Mouse (Mus musculus): Measurements from ENCODE around the gene Cfap126. TPM values are rescaled to one million over a fixed set of nuclear protein-coding genes. Genes with fewer than 3 reads are reported as not detected.

Cfap126 gene
- polyA plus RNA-seq (2014; fragmentation: Illumina TruSeq; extraction: RNeasy Lipid Tissue Mini Kit (QIAGEN cat#74804); ENCODE audit: low read depth, low replicate concordance): 111 TPM

GRCm38 (mm10) chr1:171113873-171114299 is at the start of gene Cfap126:
Cfap126 (plus strand) TSS chr1:171113918.

GRCm38 (mm10) chr1:171064491-171065242 is 49.1 kb upstream of the Cfap126 start, which contains the start of gene Fcgr3:
Fcgr3 (minus strand) TSS chr1:171064935.

GRCm38 (mm10) chr1:171149974-171150760 is 36.4 kb downstream of the Cfap126 start, which contains the start of the genes Sdhc and Mpz:
Sdhc (minus strand) TSS chr1:171150603.
Mpz (plus strand) TSS chr1:171150711.

Other genes starting within 250 kb of the Cfap126 start
- gene Atf6, start 246.1 kb upstream of the Cfap126 start, polyA plus RNA-seq (2014; fragmentation: Illumina TruSeq; extraction: RNeasy Lipid Tissue Mini Kit (QIAGEN cat#74804); ENCODE audit: low read depth, low replicate concordance): 11.7 TPM
- 2.5 TPM for gene Gm26620, start 228.9 kb upstream of the Cfap126 start, polyA plus RNA-seq (2014; fragmentation: Illumina TruSeq; extraction: RNeasy Lipid Tissue Mini Kit (QIAGEN cat#74804); ENCODE audit: low read depth, low replicate concordance)
- gene Dusp12, start 228.4 kb upstream of the Cfap126 start, polyA plus RNA-seq (2014; fragmentation: Illumina TruSeq; extraction: RNeasy Lipid Tissue Mini Kit (QIAGEN cat#74804); ENCODE audit: low read depth, low replicate concordance): 10.9 TPM
- gene Fcrlb, start 201.0 kb upstream of the Cfap126 start, polyA plus RNA-seq (2014; fragmentation: Illumina TruSeq; extraction: RNeasy Lipid Tissue Mini Kit (QIAGEN cat#74804); ENCODE audit: low read depth, low replicate concordance): not detected
- 1.7 TPM for gene Fcrla, start 186.3 kb upstream of the Cfap126 start, polyA plus RNA-seq (2014; fragmentation: Illumina TruSeq; extraction: RNeasy Lipid Tissue Mini Kit (QIAGEN cat#74804); ENCODE audit: low read depth, low replicate concordance)
- 11.1 TPM for gene Fcgr2b, start 137.4 kb upstream of the Cfap126 start, polyA plus RNA-seq (2014; fragmentation: Illumina TruSeq; extraction: RNeasy Lipid Tissue Mini Kit (QIAGEN cat#74804); ENCODE audit: low read depth, low replicate concordance)
- not detected for gene Fcgr4, start 95.0 kb upstream of the Cfap126 start, polyA plus RNA-seq (2014; fragmentation: Illumina TruSeq; extraction: RNeasy Lipid Tissue Mini Kit (QIAGEN cat#74804); ENCODE audit: low read depth, low replicate concordance)
- gene Fcgr3, start 49.0 kb upstream of the Cfap126 start, polyA plus RNA-seq (2014; fragmentation: Illumina TruSeq; extraction: RNeasy Lipid Tissue Mini Kit (QIAGEN cat#74804); ENCODE audit: low read depth, low replicate concordance): 24.2 TPM
- 19.0 TPM for gene Sdhc, start 36.7 kb downstream of the Cfap126 start, polyA plus RNA-seq (2014; fragmentation: Illumina TruSeq; extraction: RNeasy Lipid Tissue Mini Kit (QIAGEN cat#74804); ENCODE audit: low read depth, low replicate concordance)
- 0.17 TPM for gene Mpz, start 36.8 kb downstream of the Cfap126 start, polyA plus RNA-seq (2014; fragmentation: Illumina TruSeq; extraction: RNeasy Lipid Tissue Mini Kit (QIAGEN cat#74804); ENCODE audit: low read depth, low replicate concordance)
- 3.0 TPM for gene Pcp4l1, start 82.3 kb downstream of the Cfap126 start, polyA plus RNA-seq (2014; fragmentation: Illumina TruSeq; extraction: RNeasy Lipid Tissue Mini Kit (QIAGEN cat#74804); ENCODE audit: low read depth, low replicate concordance)
- gene Nr1i3, start 100.1 kb downstream of the Cfap126 start, polyA plus RNA-seq (2014; fragmentation: Illumina TruSeq; extraction: RNeasy Lipid Tissue Mini Kit (QIAGEN cat#74804); ENCODE audit: low read depth, low replicate concordance): not detected
- gene Tomm40l, start 108.6 kb downstream of the Cfap126 start, polyA plus RNA-seq (2014; fragmentation: Illumina TruSeq; extraction: RNeasy Lipid Tissue Mini Kit (QIAGEN cat#74804); ENCODE audit: low read depth, low replicate concordance): 1.5 TPM
- gene Apoa2, start 111.1 kb downstream of the Cfap126 start, polyA plus RNA-seq (2014; fragmentation: Illumina TruSeq; extraction: RNeasy Lipid Tissue Mini Kit (QIAGEN cat#74804); ENCODE audit: low read depth, low replicate concordance): 1.5 TPM
- gene Fcer1g, start 120.4 kb downstream of the Cfap126 start, polyA plus RNA-seq (2014; fragmentation: Illumina TruSeq; extraction: RNeasy Lipid Tissue Mini Kit (QIAGEN cat#74804); ENCODE audit: low read depth, low replicate concordance): 7.2 TPM
- 0.15 TPM for gene Adamts4, start 136.5 kb downstream of the Cfap126 start, polyA plus RNA-seq (2014; fragmentation: Illumina TruSeq; extraction: RNeasy Lipid Tissue Mini Kit (QIAGEN cat#74804); ENCODE audit: low read depth, low replicate concordance)
- gene Ndufs2, start 137.5 kb downstream of the Cfap126 start, polyA plus RNA-seq (2014; fragmentation: Illumina TruSeq; extraction: RNeasy Lipid Tissue Mini Kit (QIAGEN cat#74804); ENCODE audit: low read depth, low replicate concordance): 30.8 TPM
- gene B4galt3, start 156.4 kb downstream of the Cfap126 start, polyA plus RNA-seq (2014; fragmentation: Illumina TruSeq; extraction: RNeasy Lipid Tissue Mini Kit (QIAGEN cat#74804); ENCODE audit: low read depth, low replicate concordance): 3.2 TPM
- gene Ppox, start 167.3 kb downstream of the Cfap126 start, polyA plus RNA-seq (2014; fragmentation: Illumina TruSeq; extraction: RNeasy Lipid Tissue Mini Kit (QIAGEN cat#74804); ENCODE audit: low read depth, low replicate concordance): 0.87 TPM
- gene Usp21, start 174.1 kb downstream of the Cfap126 start, polyA plus RNA-seq (2014; fragmentation: Illumina TruSeq; extraction: RNeasy Lipid Tissue Mini Kit (QIAGEN cat#74804); ENCODE audit: low read depth, low replicate concordance): 16.5 TPM
- 38.4 TPM for gene Ufc1, start 181.1 kb downstream of the Cfap126 start, polyA plus RNA-seq (2014; fragmentation: Illumina TruSeq; extraction: RNeasy Lipid Tissue Mini Kit (QIAGEN cat#74804); ENCODE audit: low read depth, low replicate concordance)
- gene Dedd, start 215.2 kb downstream of the Cfap126 start, polyA plus RNA-seq (2014; fragmentation: Illumina TruSeq; extraction: RNeasy Lipid Tissue Mini Kit (QIAGEN cat#74804); ENCODE audit: low read depth, low replicate concordance): 31.5 TPM
- gene Nit1, start 231.7 kb downstream of the Cfap126 start, polyA plus RNA-seq (2014; fragmentation: Illumina TruSeq; extraction: RNeasy Lipid Tissue Mini Kit (QIAGEN cat#74804); ENCODE audit: low read depth, low replicate concordance): 30.3 TPM
- gene Pfdn2, start 231.8 kb downstream of the Cfap126 start, polyA plus RNA-seq (2014; fragmentation: Illumina TruSeq; extraction: RNeasy Lipid Tissue Mini Kit (QIAGEN cat#74804); ENCODE audit: low read depth, low replicate concordance): 9.8 TPM
- 0.91 TPM for gene Klhdc9, start 246.9 kb downstream of the Cfap126 start, polyA plus RNA-seq (2014; fragmentation: Illumina TruSeq; extraction: RNeasy Lipid Tissue Mini Kit (QIAGEN cat#74804); ENCODE audit: low read depth, low replicate concordance)